Mouse (Mus musculus): ENCODE measurements at regions not wholly inside any gene's neighbourhood (a gene's known extent, or its start where the extent isn't known, plus 50 kb on each side); places are given as distances from the start of the nearest gene placed in this dataset.

DNA sequence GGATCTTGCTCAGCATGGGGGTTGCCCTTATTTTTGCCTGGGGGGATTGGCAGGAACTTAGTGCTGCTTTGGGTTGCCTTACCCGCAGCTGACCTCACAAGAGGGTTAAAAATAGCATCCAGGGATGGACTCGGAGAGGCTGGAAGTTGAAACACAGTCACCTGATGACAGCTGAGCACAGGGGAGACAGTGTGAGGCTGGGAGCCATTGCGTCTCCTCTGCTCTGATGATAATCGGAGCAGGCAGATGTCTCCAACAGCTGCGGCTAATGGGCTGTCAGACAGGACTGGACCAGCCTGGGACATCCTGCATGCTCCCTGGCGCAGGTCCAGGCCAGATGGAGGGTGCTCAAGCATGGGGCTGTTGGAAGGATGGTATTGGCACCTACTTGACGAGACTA lies 165.1 kb downstream of the 9530068E07Rik start:
- TF ChIP-seq CTCF (IDR thresholded peaks at IDR 0.05; ENCODE audit: low read depth, low read length) (no peak), POLR2A (IDR thresholded peaks at IDR 0.05; ENCODE audit: insufficient read depth, low read length) (no peak), EP300 (IDR thresholded peaks at IDR 0.05; ENCODE audit: insufficient read depth, low read depth, low read length) (no peak)
